Mouse (Mus musculus) bone marrow, adult 2 months (tissue): ENCODE results near the gene Cib3. TPM values are rescaled to one million over a fixed set of nuclear protein-coding genes. Genes with fewer than 3 reads are reported as not detected.

ENCODE experiments used
- H3K27ac ChIP-seq: fragments of 200-500 bp; 2 replicates; pipeline ENCODE4 v1.5.1; 2012; ENCODE audit warnings: low read depth, mild to moderate bottlenecking, control low read depth, inconsistent platforms, low read length; ENCODE audit not compliant: control insufficient read depth, poor library complexity, insufficient read depth
- H3K4me1 ChIP-seq: fragments of 200-500 bp; 2 replicates; pipeline ENCODE4 v1.6.1; 2011; ENCODE audit warnings: low read length; ENCODE audit not compliant: control insufficient read depth, insufficient read depth
- H3K4me3 ChIP-seq: fragments of 200-500 bp; replicated peaks from 2 replicates; pipeline ENCODE3; 2011; ENCODE audit warnings: mild to moderate bottlenecking, low read depth, low read length, control low read depth; ENCODE audit not compliant: control insufficient read depth
- CTCF ChIP-seq: fragments of 200-500 bp; IDR thresholded peaks from 2 replicates; pipeline ENCODE4 v1.5.1; 2011; ENCODE audit warnings: low read length, control low read depth; ENCODE audit not compliant: control insufficient read depth, insufficient read depth
- POLR2A ChIP-seq: fragments of 200-500 bp; IDR thresholded peaks from 2 replicates; pipeline ENCODE4 v1.6.1; 2011; ENCODE audit warnings: low read depth, mild to moderate bottlenecking, control low read depth, low read length, borderline replicate concordance; ENCODE audit not compliant: control insufficient read depth
- WGBS: fragments of 180-500 bp; shearing (Covaris S2); methylation state at CpG from one replicate; pipeline ENCODE4 v1.1.7; 2018; 5-methylcytosine and 5-hydroxymethylcytosine counted together
- polyA plus RNA-seq: library from polyadenylated mRNA; stranded (reverse); fragments of >200 nt; gene quantifications from 2 replicates; pipeline ENCODE4 v1.2.4, GENCODE M21; 2011; ENCODE audit warnings: low replicate concordance; ENCODE audit not compliant: missing spikeins, insufficient read depth, insufficient read length

Cib3 gene
- polyA plus RNA-seq, 1 experiment: not detected

- no peak overlapping the region for H3K4me3 ChIP-seq
- no peak overlapping the region for H3K27ac ChIP-seq
- no peak for TF ChIP-seq CTCF
- no peak for TF ChIP-seq POLR2A
- WGBS: 64% methylated on average over 10 of the region's 10 CpGs
- H3K4me1 ChIP-seq: peaks cover 4% of the 10 kb centered on the region
These were observed 6.3 kb upstream of the Cib3 start for GRCm38 (mm10) chr8:72218781-72219540.

GRCm38 (mm10) chr8:72215871-72216270, 3.2 kb upstream of the Cib3 start:
- WGBS: 6% methylated on average over 1 of the region's 1 CpGs

GRCm38 (mm10) chr8:72215060-72215459, 2.4 kb upstream of the Cib3 start:
- peak overlapping the region; percentile 65; the same call in 1 of the 2 replicates for H3K27ac ChIP-seq
- peaks cover 7% of the 10 kb centered on the region for H3K4me1 ChIP-seq
- 33% methylated on average over 2 of the region's 2 CpGs for WGBS
- H3K4me3 ChIP-seq: no peak overlapping the region
- TF ChIP-seq POLR2A (no peak), CTCF (peak; percentile 83)

More at GRCm38 (mm10) chr8:72215871-72216270, 3.2 kb upstream of the Cib3 start:
- TF ChIP-seq POLR2A (no peak), CTCF (no peak)
- H3K27ac ChIP-seq: peak overlapping the region; percentile 94
- H3K4me3 ChIP-seq: no peak overlapping the region
- H3K4me1 ChIP-seq: peaks cover 7% of the 10 kb centered on the region

GRCm38 (mm10) chr8:72213536-72213935, 899 bp upstream of the Cib3 start, which contains the start of gene Gm11034:
Gene Gm11034, minus strand, starts transcription at chr8:72213636.
- TF ChIP-seq POLR2A (no peak), CTCF (no peak)
- no peak within 1 kb of the TSS for H3K4me3 ChIP-seq
- WGBS: 70% methylated on average over 4 of the region's 4 CpGs
- no peak within 1 kb of the TSS for H3K27ac ChIP-seq
- H3K4me1 ChIP-seq: peaks cover 7% of the 10 kb centered on the region

- H3K27ac ChIP-seq: no peak overlapping the region; the same call in 1 of the 2 replicates
- H3K4me3 ChIP-seq: no peak overlapping the region
- 76% methylated on average over 1 of the region's 1 CpGs for WGBS
- TF ChIP-seq CTCF: no peak
- TF ChIP-seq POLR2A: no peak
- H3K4me1 ChIP-seq: peaks cover 6% of the 10 kb centered on the region
These were observed 791 bp downstream of the Cib3 start for GRCm38 (mm10) chr8:72211846-72212245.

- TF ChIP-seq POLR2A (no peak), CTCF (peak; percentile 22; the same call in 1 of the 2 replicates)
- H3K4me3 ChIP-seq: no peak overlapping the region
- H3K27ac ChIP-seq: no peak overlapping the region
- 39% methylated on average over 2 of the region's 2 CpGs for WGBS
- peaks cover 5% of the 10 kb centered on the region for H3K4me1 ChIP-seq
These were observed 1.9 kb downstream of the Cib3 start for GRCm38 (mm10) chr8:72210710-72211109.

- no peak overlapping the region for H3K27ac ChIP-seq
These were observed 2.4 kb downstream of the Cib3 start for GRCm38 (mm10) chr8:72210222-72210621.

GRCm38 (mm10) chr8:72208582-72208981, 4.1 kb downstream of the Cib3 start:
- 35% methylated on average over 1 of the region's 1 CpGs for WGBS
- Histone ChIP-seq H3K27ac (no peak overlapping the region), H3K4me3 (no peak overlapping the region), H3K4me1 (peaks cover 5% of the 10 kb centered on the region)
- no peak for TF ChIP-seq POLR2A
- no peak for TF ChIP-seq CTCF

More at GRCm38 (mm10) chr8:72210222-72210621, 2.4 kb downstream of the Cib3 start:
- WGBS: 69% methylated on average over 4 of the region's 4 CpGs
- no peak overlapping the region for H3K4me3 ChIP-seq
- H3K4me1 ChIP-seq: peaks cover 5% of the 10 kb centered on the region
- TF ChIP-seq CTCF (no peak), POLR2A (no peak)
